Mouse (Mus musculus) embryonic fibroblast, embryonic 13.5 days (primary cell): ENCODE measurements at regions not wholly inside any gene's neighbourhood (a gene's known extent, or its start where the extent isn't known, plus 50 kb on each side); places are given as distances from the start of the nearest gene placed in this dataset.

Source experiments
- H3K27ac ChIP-seq: 2 replicates; pipeline ENCODE4 v1.5.1; 2012; ENCODE audit warnings: low read length, control low read depth, inconsistent platforms; ENCODE audit not compliant: insufficient read depth
- H3K4me1 ChIP-seq: 2 replicates; pipeline ENCODE4 v1.6.1; 2011; ENCODE audit warnings: low read length; ENCODE audit not compliant: control insufficient read depth, insufficient read depth
- H3K4me3 ChIP-seq: 2 replicates; pipeline ENCODE4 v1.5.1; 2011; ENCODE audit warnings: mild to moderate bottlenecking, control low read depth, low read length; ENCODE audit not compliant: insufficient read depth
- CTCF ChIP-seq: IDR thresholded peaks from 2 replicates; pipeline ENCODE4 v1.5.1; 2011; ENCODE audit warnings: mild to moderate bottlenecking, control low read depth, low read length, moderate library complexity, borderline replicate concordance; ENCODE audit not compliant: insufficient read depth
- POLR2A ChIP-seq: IDR thresholded peaks from 2 replicates; pipeline ENCODE4 v1.6.1; 2011; ENCODE audit warnings: low read depth, mild to moderate bottlenecking, control low read depth, low read length, moderate library complexity

GRCm38 (mm10) chr12:7512579-7513248 is 464.7 kb upstream of the Apob start:
- Histone ChIP-seq H3K4me3 (no peak overlapping the region), H3K27ac (no peak overlapping the region), H3K4me1 (no peaks in the 10 kb centered on the region)
- TF ChIP-seq CTCF = no peak

GRCm38 (mm10) chr12:7537389-7537788 is 440.1 kb upstream of the Apob start:
- no peak for TF ChIP-seq CTCF
- no peak for TF ChIP-seq POLR2A
- H3K4me1 ChIP-seq = no peaks in the 10 kb centered on the region
- no peak overlapping the region for H3K27ac ChIP-seq
- no peak overlapping the region for H3K4me3 ChIP-seq

DNA sequence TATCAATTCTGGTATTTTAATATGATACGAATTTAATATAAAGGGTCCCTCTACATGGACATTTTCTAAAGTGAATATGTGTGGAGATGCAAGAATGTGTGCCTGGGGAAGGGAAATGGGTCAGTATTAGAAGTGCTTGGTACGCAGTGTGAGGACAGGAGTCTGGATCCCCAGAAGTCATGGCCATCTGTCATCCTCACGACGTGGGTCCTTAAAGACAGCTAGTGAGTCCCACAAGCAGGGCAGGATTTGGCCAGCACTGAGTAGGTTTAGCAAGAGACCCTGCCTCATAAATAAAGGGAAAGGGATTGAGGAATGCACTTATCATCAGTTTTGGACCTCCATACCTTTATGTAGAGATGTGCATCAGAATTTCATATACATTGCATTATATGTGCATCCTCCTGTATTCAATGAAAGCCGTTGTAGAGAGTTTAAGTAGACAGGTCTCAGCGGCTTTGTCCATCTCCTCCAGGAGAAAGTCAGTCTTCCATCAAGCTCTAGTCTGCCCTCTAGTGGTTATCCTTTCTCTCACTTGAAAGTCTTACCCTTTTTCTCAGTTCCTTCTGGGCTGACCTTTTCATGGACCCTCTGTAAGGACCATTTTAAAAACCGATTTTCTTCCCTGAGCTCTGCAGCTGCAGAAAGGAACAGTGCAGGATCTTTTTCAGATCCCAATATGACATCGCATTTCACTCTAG is 434.0 kb upstream of the Apob start:
- H3K4me3 ChIP-seq = no peak overlapping the region
- H3K27ac ChIP-seq = no peak overlapping the region
- no peaks in the 10 kb centered on the region for H3K4me1 ChIP-seq
- no peak for TF ChIP-seq POLR2A
- no peak for TF ChIP-seq CTCF

DNA sequence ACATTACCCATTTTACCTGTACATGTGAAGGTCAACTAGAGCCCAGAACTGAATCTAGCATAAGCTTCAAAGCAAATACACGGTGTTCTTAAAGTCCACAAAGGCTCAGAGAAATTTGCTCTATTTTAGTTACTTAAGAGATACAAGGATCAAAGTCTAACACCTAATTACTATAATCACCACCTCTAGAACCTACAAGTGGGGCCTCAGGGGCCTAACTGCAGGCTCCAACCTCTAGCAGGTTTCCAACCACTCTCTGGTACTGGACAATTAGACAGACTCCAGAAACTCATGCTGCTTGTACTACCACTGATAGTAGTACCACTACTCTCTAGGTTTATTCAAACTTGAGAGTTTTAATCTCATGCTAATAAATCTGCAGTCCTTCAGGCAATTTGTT is 428.7 kb upstream of the Apob start:
- TF ChIP-seq POLR2A = no peak
- TF ChIP-seq CTCF = no peak
- Histone ChIP-seq H3K4me3 (no peak overlapping the region), H3K27ac (no peak overlapping the region), H3K4me1 (no peaks in the 10 kb centered on the region)

DNA sequence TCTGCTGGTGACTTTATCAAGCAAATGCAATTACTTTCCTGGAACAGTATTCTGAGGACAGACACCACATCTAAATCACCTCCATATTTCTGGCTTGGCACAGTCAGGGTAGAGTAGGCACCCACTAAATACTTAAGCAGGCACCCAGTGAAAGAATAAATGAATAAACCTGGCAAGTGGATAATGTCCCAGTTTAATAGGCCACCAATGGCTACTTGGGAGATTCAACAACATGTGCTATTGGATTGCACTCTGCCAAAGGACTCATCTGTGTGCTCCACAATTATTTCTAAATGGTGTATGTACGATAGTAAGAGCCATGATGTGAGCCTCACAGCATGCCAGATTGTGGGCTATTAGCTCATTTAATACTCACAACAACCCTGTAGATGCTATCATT is 417.2 kb upstream of the Apob start:
- Histone ChIP-seq H3K4me1 (no peaks in the 10 kb centered on the region), H3K4me3 (no peak overlapping the region), H3K27ac (no peak overlapping the region)
- no peak for TF ChIP-seq CTCF
- no peak for TF ChIP-seq POLR2A

DNA sequence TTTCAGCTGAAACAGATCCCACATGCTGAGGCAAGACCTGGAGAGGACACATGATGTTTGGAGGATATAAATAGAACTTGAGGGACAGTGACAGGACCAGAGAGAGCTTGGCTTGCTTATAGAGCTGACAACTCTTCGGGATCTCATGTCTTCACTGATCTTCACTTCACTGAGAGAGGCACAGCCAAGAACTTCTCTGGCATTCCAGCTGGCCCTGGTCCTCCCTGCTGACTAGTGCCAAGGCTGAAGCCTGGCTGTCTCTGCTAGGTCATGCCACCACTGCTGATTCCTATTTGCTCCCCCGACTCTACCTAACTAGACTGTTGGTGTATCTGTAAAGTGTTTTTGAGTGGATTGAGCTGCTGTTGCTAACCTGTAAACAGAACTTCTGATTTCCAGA is 401.4 kb upstream of the Apob start:
- Histone ChIP-seq H3K27ac (no peak overlapping the region), H3K4me3 (no peak overlapping the region), H3K4me1 (no peaks in the 10 kb centered on the region)
- TF ChIP-seq POLR2A (no peak), CTCF (no peak)

GRCm38 (mm10) chr12:7587501-7587900 is 389.9 kb upstream of the Apob start:
- H3K4me1 ChIP-seq = no peaks in the 10 kb centered on the region
- no peak overlapping the region for H3K4me3 ChIP-seq
- TF ChIP-seq CTCF (no peak), POLR2A (no peak)
- H3K27ac ChIP-seq = no peak overlapping the region

GRCm38 (mm10) chr12:7611272-7612092 is 366.0 kb upstream of the Apob start:
- TF ChIP-seq POLR2A (no peak), CTCF (no peak)
- Histone ChIP-seq H3K27ac (no peak overlapping the region), H3K4me1 (no peaks in the 10 kb centered on the region), H3K4me3 (no peak overlapping the region)

- no peak for TF ChIP-seq CTCF
- no peak for TF ChIP-seq POLR2A
- no peaks in the 10 kb centered on the region for H3K4me1 ChIP-seq
- H3K27ac ChIP-seq = no peak overlapping the region
- no peak overlapping the region for H3K4me3 ChIP-seq
These were observed 340.9 kb upstream of the Apob start for GRCm38 (mm10) chr12:7636417-7637175.

DNA sequence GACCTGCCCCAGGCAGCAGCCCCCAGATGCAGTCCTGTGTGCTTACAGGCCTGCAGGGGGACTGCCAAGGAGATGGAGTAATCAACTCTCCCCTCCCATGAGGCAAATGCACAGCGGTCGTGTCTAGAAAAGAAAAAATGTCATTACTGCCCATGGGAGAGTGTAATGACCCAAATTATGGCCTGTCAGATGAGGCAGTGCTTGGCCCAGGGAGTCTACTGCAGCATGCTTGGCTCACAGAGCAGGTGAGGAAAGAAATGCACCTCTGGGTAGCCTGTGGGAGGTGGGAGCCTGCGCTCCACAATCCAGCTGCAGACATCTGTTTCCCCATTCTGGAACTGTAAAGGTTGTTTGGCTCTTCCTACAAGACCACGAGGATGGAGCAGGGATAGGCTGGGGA is 339.8 kb upstream of the Apob start:
- TF ChIP-seq POLR2A = no peak
- no peak for TF ChIP-seq CTCF

More for the DNA sequence above, 339.8 kb upstream of the Apob start:
- no peaks in the 10 kb centered on the region for H3K4me1 ChIP-seq
- no peak overlapping the region for H3K27ac ChIP-seq
- H3K4me3 ChIP-seq = no peak overlapping the region
